Mouse (Mus musculus) lung, embryonic 15.5 days (tissue): ENCODE results near the gene Phtf2. TPM values are rescaled to one million over a fixed set of nuclear protein-coding genes. Genes with fewer than 3 reads are reported as not detected.

Source experiments
- ATAC-seq: fragments of 200-750 bp; cut with Nextera tagmentation; 2 replicates; pipeline ENCODE4 v1.8.0; 2017; ENCODE audit warnings: moderate number of reproducible peaks, borderline replicate concordance; ENCODE audit not compliant: low FRiP score, low TSS enrichment; ENCODE audit errors: extremely low read depth
- H3K27ac ChIP-seq: fragments of 300-500 bp; sonication (generic); 2 replicates; pipeline ENCODE4 v1.5.1; 2015; ENCODE audit warnings: moderate library complexity, mild to moderate bottlenecking, inconsistent platforms
- H3K27me3 ChIP-seq: fragments of 300-500 bp; sonication (generic); 2 replicates; pipeline ENCODE4 v1.6.1; 2015; ENCODE audit warnings: inconsistent platforms
- H3K36me3 ChIP-seq: fragments of 300-500 bp; sonication (generic); 2 replicates; pipeline ENCODE4 v1.6.1; 2015; ENCODE audit warnings: inconsistent platforms
- H3K4me1 ChIP-seq: fragments of 300-500 bp; sonication (generic); 2 replicates; pipeline ENCODE4 v1.6.1; 2015; ENCODE audit warnings: inconsistent platforms
- H3K4me2 ChIP-seq: fragments of 300-500 bp; sonication (generic); 2 replicates; pipeline ENCODE4 v1.6.1; 2015; ENCODE audit warnings: inconsistent platforms, mild to moderate bottlenecking, moderate library complexity
- H3K4me3 ChIP-seq: fragments of 300-500 bp; sonication (generic); 2 replicates; pipeline ENCODE4 v1.5.1; 2015; ENCODE audit warnings: mild to moderate bottlenecking, inconsistent platforms
- H3K9ac ChIP-seq: fragments of 300-500 bp; sonication (generic); 2 replicates; pipeline ENCODE4 v1.6.1; 2015; ENCODE audit warnings: inconsistent platforms
- H3K9me3 ChIP-seq: fragments of 300-500 bp; sonication (generic); 2 replicates; pipeline ENCODE4 v1.6.1; 2016; ENCODE audit warnings: inconsistent platforms
- WGBS: fragments of 180-500 bp; shearing (Covaris S2); methylation state at CpG from one replicate; pipeline ENCODE4 v1.1.7; 2015; 5-methylcytosine and 5-hydroxymethylcytosine counted together
- polyA plus RNA-seq: library from polyadenylated mRNA; unstranded; fragments of >200 nt; fragmentation: Nextera tagmentation; extraction: Ambion mirVana; gene quantifications from 2 replicates; pipeline ENCODE4 v1.2.1, GENCODE M21; 2015

The Phtf2 gene
- polyA plus RNA-seq, 1 experiment from 2014 or later: 10.7 TPM

DNA sequence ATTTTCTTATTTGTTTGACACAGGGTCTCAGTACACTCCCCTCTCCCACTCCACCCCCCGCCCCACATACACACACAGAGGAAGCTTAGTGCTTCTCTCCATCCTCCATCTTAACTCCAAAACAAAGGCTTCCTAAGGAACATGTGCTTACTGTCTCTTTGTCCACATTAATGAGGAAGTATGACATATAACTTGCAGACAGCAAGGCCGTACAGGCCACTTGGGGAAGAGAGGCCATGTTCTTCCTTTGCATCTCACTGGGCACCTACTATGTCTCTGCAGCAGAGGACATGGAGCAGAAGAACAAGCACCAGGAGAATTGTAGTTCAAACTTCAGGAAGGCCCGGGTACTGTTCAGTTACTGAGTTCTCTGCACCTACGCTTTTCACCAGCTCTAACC, 21.4 kb downstream of the Phtf2 start:
- H3K27me3 ChIP-seq: no peaks in the 10 kb centered on the region
- H3K4me1 ChIP-seq: peaks cover 13% of the 10 kb centered on the region; the same call in 1 of the 2 replicates
- ATAC-seq: no peak
- WGBS: 86% methylated on average over 4 of the region's 4 CpGs
- H3K9ac ChIP-seq: no peak overlapping the region
- H3K9me3 ChIP-seq: no peaks in the 10 kb centered on the region
- H3K4me3 ChIP-seq: no peak overlapping the region
- no peaks in the 10 kb centered on the region for H3K36me3 ChIP-seq
- no peak overlapping the region for H3K4me2 ChIP-seq
- no peak overlapping the region for H3K27ac ChIP-seq

DNA sequence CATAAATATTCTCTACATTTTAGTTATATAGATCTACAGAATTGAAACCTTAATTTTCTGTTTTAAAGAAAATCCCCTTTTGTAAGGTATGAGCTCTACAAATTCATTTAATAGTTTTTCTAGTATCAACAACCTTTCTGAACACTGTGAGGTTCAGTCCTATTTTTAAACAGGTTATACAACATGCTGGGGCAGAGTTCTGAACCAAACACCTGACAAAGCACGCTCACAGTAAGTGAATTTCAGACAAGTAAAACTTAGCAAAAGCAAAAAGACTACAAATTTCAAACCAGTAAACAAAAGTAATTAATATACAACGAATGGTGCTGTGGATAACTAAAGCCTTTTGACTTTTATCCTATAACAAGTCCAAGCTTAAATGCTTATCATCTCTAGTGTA, 23.5 kb downstream of the Phtf2 start:
- 89% methylated on average over 2 of the region's 2 CpGs for WGBS
- H3K4me3 ChIP-seq: no peak overlapping the region

DNA sequence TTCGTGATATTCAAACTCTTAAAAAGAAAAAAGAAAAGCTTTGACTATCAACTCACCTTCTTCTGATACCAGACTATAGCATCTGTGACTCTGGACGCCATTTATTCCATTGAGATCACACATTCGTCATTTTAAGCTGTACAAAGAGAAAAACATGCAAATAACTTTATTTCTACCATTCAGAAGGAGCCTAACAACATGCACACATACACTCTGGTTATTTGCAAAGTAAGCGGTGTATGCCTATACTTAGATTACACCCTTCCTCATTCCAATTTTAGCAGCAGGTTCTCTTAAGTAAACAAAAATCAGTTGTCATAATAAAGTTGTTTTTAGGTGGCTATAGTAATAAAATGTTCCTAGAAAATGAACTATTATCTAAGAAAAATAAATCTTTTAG, 26.9 kb downstream of the Phtf2 start:
- Histone ChIP-seq H3K9ac (no peak overlapping the region), H3K9me3 (no peaks in the 10 kb centered on the region), H3K4me1 (no peaks in the 10 kb centered on the region), H3K4me3 (no peak overlapping the region), H3K27ac (no peak overlapping the region), H3K36me3 (no peaks in the 10 kb centered on the region), H3K27me3 (no peaks in the 10 kb centered on the region), H3K4me2 (no peak overlapping the region)
- WGBS: 78% methylated on average over 4 of the region's 4 CpGs
- ATAC-seq: no peak

More for the DNA sequence above, 23.5 kb downstream of the Phtf2 start:
- Histone ChIP-seq H3K27me3 (no peaks in the 10 kb centered on the region), H3K36me3 (no peaks in the 10 kb centered on the region), H3K27ac (no peak overlapping the region), H3K4me2 (no peak overlapping the region), H3K9ac (no peak overlapping the region), H3K9me3 (no peaks in the 10 kb centered on the region), H3K4me1 (no peaks in the 10 kb centered on the region)
- no peak for ATAC-seq

DNA sequence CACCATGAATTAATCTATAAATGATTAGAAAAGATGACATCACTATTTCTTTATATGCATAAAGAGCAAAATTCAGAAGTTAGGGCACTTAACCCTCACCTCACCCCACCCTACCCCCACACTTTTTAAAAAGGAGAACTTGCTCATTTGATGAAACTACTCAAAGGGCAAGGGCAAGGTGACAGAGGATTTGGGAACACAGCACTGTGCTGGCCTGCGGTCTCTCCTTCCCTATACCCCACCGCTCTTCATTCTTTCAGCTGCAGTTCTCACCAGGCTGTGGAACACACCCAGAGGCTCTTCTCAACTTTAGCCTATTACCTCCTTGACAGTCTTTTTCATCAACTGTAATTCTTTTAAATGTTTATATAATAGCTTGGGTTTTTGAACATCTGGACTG, 34.9 kb downstream of the Phtf2 start:
- no peak for ATAC-seq
- no peak overlapping the region for H3K4me2 ChIP-seq
- no peaks in the 10 kb centered on the region for H3K27me3 ChIP-seq
- no peak overlapping the region for H3K27ac ChIP-seq
- WGBS: 84% methylated on average over 2 of the region's 2 CpGs
- H3K36me3 ChIP-seq: no peaks in the 10 kb centered on the region
- no peak overlapping the region for H3K9ac ChIP-seq
- H3K4me1 ChIP-seq: no peaks in the 10 kb centered on the region
- no peaks in the 10 kb centered on the region for H3K9me3 ChIP-seq
- no peak overlapping the region for H3K4me3 ChIP-seq

DNA sequence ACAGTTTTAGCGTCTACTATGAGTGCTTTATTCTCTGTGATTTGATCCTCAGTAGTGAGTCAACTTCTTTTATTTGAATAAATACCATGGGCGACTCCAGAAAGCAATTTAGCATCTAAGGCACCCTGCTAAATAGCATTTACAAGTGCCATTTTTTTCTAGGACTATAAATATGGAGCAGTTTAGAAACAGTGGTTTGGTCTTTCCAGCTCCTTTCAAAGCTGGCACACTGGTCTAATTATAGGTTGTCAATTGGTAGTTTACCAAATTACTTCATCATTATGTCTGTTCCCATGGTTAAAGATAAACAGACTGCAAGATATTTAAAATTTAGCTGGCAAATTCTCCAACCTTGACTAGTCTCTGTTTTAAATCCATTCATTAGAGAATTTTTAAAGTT, 38.1 kb downstream of the Phtf2 start:
- no peak overlapping the region for H3K4me3 ChIP-seq
- WGBS: 69% methylated on average over 2 of the region's 2 CpGs
- no peaks in the 10 kb centered on the region for H3K9me3 ChIP-seq
- no peaks in the 10 kb centered on the region for H3K36me3 ChIP-seq
- H3K27me3 ChIP-seq: no peaks in the 10 kb centered on the region
- no peak overlapping the region for H3K4me2 ChIP-seq
- no peak overlapping the region for H3K9ac ChIP-seq
- H3K4me1 ChIP-seq: no peaks in the 10 kb centered on the region
- no peak overlapping the region for H3K27ac ChIP-seq
- ATAC-seq: no peak

DNA sequence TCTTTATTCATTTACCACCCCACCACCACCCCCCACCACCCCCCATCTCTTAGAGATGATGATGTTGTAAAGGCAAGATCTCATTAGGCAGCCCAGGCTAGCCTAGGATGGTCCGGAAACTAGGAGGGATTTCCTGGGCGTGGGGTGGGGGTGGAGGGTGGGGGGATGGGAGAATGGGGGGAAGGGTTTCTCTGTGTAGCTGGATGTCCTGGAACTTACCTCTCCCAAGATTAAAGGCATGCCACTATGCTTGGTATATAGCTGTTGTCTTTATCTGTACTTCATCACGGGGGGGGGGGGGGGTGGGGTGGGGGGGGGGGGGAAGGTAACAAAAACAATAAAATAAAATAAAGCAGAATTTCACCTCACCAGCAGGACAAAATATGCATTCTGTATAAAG, 38.5 kb downstream of the Phtf2 start:
- H3K36me3 ChIP-seq: no peaks in the 10 kb centered on the region
- 89% methylated on average over 2 of the region's 3 CpGs for WGBS
- H3K4me1 ChIP-seq: no peaks in the 10 kb centered on the region
- H3K27ac ChIP-seq: no peak overlapping the region
- no peaks in the 10 kb centered on the region for H3K9me3 ChIP-seq
- no peak overlapping the region for H3K4me2 ChIP-seq
- no peak overlapping the region for H3K4me3 ChIP-seq
- ATAC-seq: no peak
- H3K27me3 ChIP-seq: no peaks in the 10 kb centered on the region
- no peak overlapping the region for H3K9ac ChIP-seq

DNA sequence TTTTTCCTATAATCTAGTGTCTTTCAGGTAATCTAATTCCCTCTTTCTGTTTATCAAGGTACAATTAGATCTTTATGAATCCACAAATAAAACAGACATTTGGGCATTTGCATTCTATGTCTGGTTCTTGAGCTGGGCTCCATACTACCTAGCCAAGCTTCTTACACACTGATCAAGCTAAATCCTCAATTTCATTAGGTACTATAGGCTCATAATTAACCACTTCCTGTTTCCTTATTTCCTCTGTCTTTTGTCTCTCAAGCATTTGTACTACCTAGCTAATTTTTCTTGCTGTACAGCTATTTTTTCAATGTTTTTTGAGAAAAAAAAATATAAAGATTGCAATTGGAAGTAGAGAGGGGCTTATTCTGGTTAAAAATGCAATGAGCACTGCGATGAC, 44.8 kb downstream of the Phtf2 start:
- Histone ChIP-seq H3K4me3 (no peak overlapping the region), H3K9ac (no peak overlapping the region), H3K9me3 (no peaks in the 10 kb centered on the region), H3K36me3 (no peaks in the 10 kb centered on the region), H3K27ac (no peak overlapping the region), H3K27me3 (no peaks in the 10 kb centered on the region), H3K4me1 (no peaks in the 10 kb centered on the region), H3K4me2 (no peak overlapping the region)
- ATAC-seq: no peak
- WGBS: 97% methylated on average over 1 of the region's 1 CpGs

DNA sequence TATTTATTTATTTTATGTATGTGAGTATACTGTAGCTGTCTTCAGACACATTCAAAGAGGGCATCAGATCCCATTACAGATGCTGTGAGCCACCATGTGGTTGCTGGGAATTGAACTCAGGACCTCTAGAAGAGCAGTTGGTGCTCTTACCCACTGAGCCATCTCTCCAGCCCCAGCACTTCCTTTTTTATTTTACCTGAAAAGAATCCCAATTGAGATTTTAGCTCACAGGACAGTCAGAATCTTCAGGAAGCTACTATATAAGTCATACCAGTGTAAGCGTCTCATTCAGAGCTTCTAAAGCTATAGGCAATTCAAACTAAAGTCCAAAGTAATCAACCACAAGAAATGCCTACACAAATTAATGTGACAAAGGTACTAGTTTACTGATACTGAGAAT, 47.5 kb downstream of the Phtf2 start:
- WGBS: 97% methylated on average over 1 of the region's 1 CpGs
- no peak for ATAC-seq
- no peaks in the 10 kb centered on the region for H3K27me3 ChIP-seq

DNA sequence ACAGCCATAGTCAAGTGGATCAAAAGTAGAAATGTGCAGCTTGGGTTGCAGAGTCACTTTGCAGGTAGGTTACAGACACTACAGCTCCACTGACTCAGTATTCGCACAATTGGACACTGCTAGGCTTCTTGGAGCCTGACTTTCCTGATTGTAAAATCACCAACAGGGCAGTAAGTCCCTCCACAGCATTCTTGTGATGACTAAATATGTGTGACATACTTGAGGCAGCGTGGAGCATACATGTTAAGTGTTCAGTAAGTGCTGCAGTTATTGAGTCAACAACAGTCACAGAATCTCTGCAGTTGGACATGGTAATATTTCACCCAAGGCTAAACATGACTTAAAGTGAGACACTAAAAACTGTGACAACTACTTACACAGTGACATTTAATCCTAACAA, 50.5 kb downstream of the Phtf2 start:
- no peaks in the 10 kb centered on the region for H3K9me3 ChIP-seq
- no peak overlapping the region for H3K4me2 ChIP-seq
- H3K9ac ChIP-seq: no peak overlapping the region
- H3K36me3 ChIP-seq: no peaks in the 10 kb centered on the region
- H3K27me3 ChIP-seq: no peaks in the 10 kb centered on the region
- no peak overlapping the region for H3K27ac ChIP-seq
- no peak overlapping the region for H3K4me3 ChIP-seq
- ATAC-seq: no peak
- WGBS: 34% methylated on average over 2 of the region's 2 CpGs
- H3K4me1 ChIP-seq: no peaks in the 10 kb centered on the region

More for the DNA sequence above, 47.5 kb downstream of the Phtf2 start:
- H3K36me3 ChIP-seq: no peaks in the 10 kb centered on the region
- H3K4me1 ChIP-seq: no peaks in the 10 kb centered on the region
- H3K4me3 ChIP-seq: no peak overlapping the region
- H3K9me3 ChIP-seq: no peaks in the 10 kb centered on the region
- H3K27ac ChIP-seq: no peak overlapping the region
- no peak overlapping the region for H3K9ac ChIP-seq
- H3K4me2 ChIP-seq: no peak overlapping the region

DNA sequence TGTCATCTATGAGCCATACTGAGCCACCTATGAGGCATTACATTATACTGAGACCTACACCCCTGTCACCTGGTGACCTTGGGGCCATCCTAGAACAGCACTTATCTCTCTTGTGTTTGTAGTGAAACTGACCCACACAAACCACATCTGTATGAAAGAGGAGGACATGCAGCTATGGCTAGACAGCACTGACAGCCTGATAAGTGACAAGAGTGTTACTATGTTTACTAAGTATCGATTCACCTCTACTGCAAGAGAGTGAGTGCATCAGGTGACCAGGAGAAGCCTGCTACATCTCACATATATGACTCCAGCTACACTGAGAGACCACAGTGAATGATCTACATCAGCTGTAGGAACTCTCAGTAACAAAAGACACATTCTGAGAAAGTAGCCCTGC, 51.2 kb downstream of the Phtf2 start:
- H3K36me3 ChIP-seq: no peaks in the 10 kb centered on the region
- H3K27ac ChIP-seq: no peak overlapping the region
- H3K4me3 ChIP-seq: no peak overlapping the region
- H3K27me3 ChIP-seq: no peaks in the 10 kb centered on the region
- no peak overlapping the region for H3K4me2 ChIP-seq
- H3K4me1 ChIP-seq: no peaks in the 10 kb centered on the region
- WGBS: 38% methylated on average over 1 of the region's 1 CpGs
- H3K9me3 ChIP-seq: no peaks in the 10 kb centered on the region
- no peak for ATAC-seq
- no peak overlapping the region for H3K9ac ChIP-seq

DNA sequence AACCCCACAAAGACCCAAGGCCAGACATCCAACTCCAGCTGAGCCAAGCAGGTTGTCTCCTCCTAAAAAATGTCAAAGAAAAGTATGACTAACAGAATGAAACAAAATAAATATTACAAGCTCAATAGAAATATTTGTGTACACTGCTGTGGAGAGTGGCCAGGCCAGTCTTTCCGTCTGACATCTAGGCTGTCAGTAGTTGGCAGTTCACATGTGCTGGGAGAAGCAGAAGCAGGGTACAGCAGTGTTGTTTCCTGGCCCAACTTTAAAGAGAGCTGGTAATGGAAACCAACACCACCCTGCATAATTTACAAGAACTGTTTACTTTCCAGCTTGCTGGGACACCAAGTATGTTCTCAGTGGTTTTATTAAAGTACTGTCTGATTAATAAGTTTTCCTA, 60.3 kb downstream of the Phtf2 start:
- Histone ChIP-seq H3K27me3 (no peaks in the 10 kb centered on the region), H3K9ac (no peak overlapping the region), H3K4me2 (no peak overlapping the region), H3K4me3 (no peak overlapping the region), H3K27ac (no peak overlapping the region), H3K4me1 (no peaks in the 10 kb centered on the region), H3K36me3 (no peaks in the 10 kb centered on the region), H3K9me3 (no peaks in the 10 kb centered on the region)
- ATAC-seq: peak; percentile 72; the same call in 1 of the 2 replicates
- WGBS: 29% methylated on average over 1 of the region's 1 CpGs

DNA sequence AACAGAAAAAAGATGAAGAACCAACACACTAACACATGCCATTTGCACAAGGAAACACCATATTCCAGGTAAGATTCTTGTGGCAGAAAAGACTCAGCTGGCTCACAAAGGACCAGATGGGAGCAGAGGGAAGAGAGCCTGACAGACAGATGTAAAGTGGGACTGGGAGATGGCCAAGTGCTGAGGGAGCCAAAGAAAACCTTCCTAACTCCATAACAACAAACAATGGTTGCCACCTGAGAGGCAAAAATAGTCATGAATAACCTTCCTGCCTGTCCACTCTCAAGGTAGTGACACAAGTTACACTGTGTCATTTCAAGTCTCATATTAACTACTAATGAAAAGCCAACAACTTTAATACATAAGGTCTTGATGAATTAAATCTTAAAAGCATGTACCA, 60.8 kb downstream of the Phtf2 start:
- H3K9ac ChIP-seq: no peak overlapping the region
- no peak for ATAC-seq
- H3K27me3 ChIP-seq: no peaks in the 10 kb centered on the region
- H3K4me2 ChIP-seq: no peak overlapping the region
- H3K27ac ChIP-seq: no peak overlapping the region
- no peaks in the 10 kb centered on the region for H3K4me1 ChIP-seq
- no peak overlapping the region for H3K4me3 ChIP-seq
- no peaks in the 10 kb centered on the region for H3K36me3 ChIP-seq
- H3K9me3 ChIP-seq: no peaks in the 10 kb centered on the region

DNA sequence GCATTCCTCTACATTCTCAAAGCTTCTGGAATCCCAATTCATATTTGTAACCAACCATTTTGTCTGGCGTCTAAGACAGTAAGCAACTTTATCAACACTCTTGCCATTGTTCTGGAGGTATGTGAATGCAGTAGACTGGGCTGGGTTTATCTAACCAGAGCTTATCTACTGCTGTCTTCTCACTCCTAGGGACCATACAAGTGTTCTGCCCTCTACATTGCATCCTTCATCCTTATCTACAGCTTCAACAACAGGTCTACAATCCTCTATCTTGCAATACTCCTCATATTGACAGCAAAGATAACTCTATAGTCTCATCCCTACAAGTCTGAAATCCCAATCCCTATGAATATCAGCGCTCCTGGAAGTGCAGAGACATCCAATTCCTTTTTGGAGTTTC, 66.8 kb downstream of the Phtf2 start:
- Histone ChIP-seq H3K27me3 (no peaks in the 10 kb centered on the region), H3K4me2 (no peak overlapping the region), H3K36me3 (no peaks in the 10 kb centered on the region), H3K4me1 (no peaks in the 10 kb centered on the region), H3K4me3 (no peak overlapping the region), H3K9ac (no peak overlapping the region), H3K9me3 (no peaks in the 10 kb centered on the region), H3K27ac (no peak overlapping the region)
- 83% methylated on average over 2 of the region's 2 CpGs for WGBS
- ATAC-seq: no peak
